Mouse (Mus musculus) hindbrain, embryonic 13.5 days (tissue): Measurements from ENCODE around the gene Kdm1a. TPM values are rescaled to one million over a fixed set of nuclear protein-coding genes. Genes with fewer than 3 reads are reported as not detected.
A peak's percentile ranks its signal among the peaks of the same experiment; 100 is the strongest.

ENCODE experiments used
- ATAC-seq: fragments of 200-750 bp; cut with Nextera tagmentation; 2 replicates; pipeline ENCODE4 v1.8.0; 2017; ENCODE audit warnings: moderate TSS enrichment; ENCODE audit not compliant: low FRiP score
- H3K27ac ChIP-seq: fragments of 300-500 bp; sonication (generic); 2 replicates; pipeline ENCODE4 v1.5.1; 2015; ENCODE audit warnings: inconsistent platforms, mild to moderate bottlenecking, moderate library complexity
- H3K27me3 ChIP-seq: fragments of 300-500 bp; sonication (generic); 2 replicates; pipeline ENCODE4 v1.6.1; 2015; ENCODE audit warnings: mild to moderate bottlenecking, inconsistent platforms
- H3K36me3 ChIP-seq: fragments of 300-500 bp; sonication (generic); 2 replicates; pipeline ENCODE4 v1.6.1; 2015; ENCODE audit warnings: mild to moderate bottlenecking, inconsistent platforms
- H3K4me1 ChIP-seq: fragments of 300-500 bp; sonication (generic); replicated peaks from 2 replicates; pipeline ENCODE4 v1.6.1; 2015; ENCODE audit warnings: inconsistent platforms
- H3K4me2 ChIP-seq: fragments of 300-500 bp; sonication (generic); 2 replicates; pipeline ENCODE4 v1.6.1; 2015; ENCODE audit warnings: inconsistent platforms, mild to moderate bottlenecking, moderate library complexity
- H3K4me3 ChIP-seq: fragments of 300-500 bp; sonication (generic); 2 replicates; pipeline ENCODE4 v1.5.1; 2015; ENCODE audit warnings: mild to moderate bottlenecking, inconsistent platforms
- H3K9ac ChIP-seq: fragments of 300-500 bp; sonication (generic); 2 replicates; pipeline ENCODE4 v1.6.1; 2015; ENCODE audit warnings: mild to moderate bottlenecking, inconsistent platforms
- H3K9me3 ChIP-seq: fragments of 300-500 bp; sonication (generic); 2 replicates; pipeline ENCODE4 v1.6.1; 2016; ENCODE audit warnings: inconsistent platforms
- WGBS: fragments of 180-500 bp; shearing (Covaris S2); methylation state at CpG from one replicate; pipeline ENCODE4 v1.1.7; 2015; 5-methylcytosine and 5-hydroxymethylcytosine counted together
- polyA plus RNA-seq: library from polyadenylated mRNA; unstranded; fragments of >200 nt; fragmentation: Nextera tagmentation; extraction: Ambion mirVana; gene quantifications from 2 replicates; pipeline ENCODE4 v1.2.1, GENCODE M21; 2015

Gene Kdm1a
- polyA plus RNA-seq, 1 experiment from 2014 or later, result 80.8 TPM

- 98% methylated on average over 3 of the region's 3 CpGs for WGBS
- Histone ChIP-seq H3K27me3 (no peaks in the 10 kb centered on the region), H3K36me3 (no peaks in the 10 kb centered on the region), H3K4me3 (peak overlapping the region; percentile 97), H3K9ac (no peak overlapping the region), H3K4me2 (peak overlapping the region; percentile 76), H3K4me1 (peaks cover 41% of the 10 kb centered on the region), H3K27ac (no peak overlapping the region), H3K9me3 (no peaks in the 10 kb centered on the region)
- no peak for ATAC-seq
These were observed 2.7 kb downstream of the Kdm1a start for GRCm38 (mm10) chr4:136599869-136600268.

- H3K4me2 ChIP-seq, result no peak overlapping the region
- 94% methylated on average over 7 of the region's 7 CpGs for WGBS
- H3K4me3 ChIP-seq, result no peak overlapping the region
- no peaks in the 10 kb centered on the region for H3K27me3 ChIP-seq
- H3K4me1 ChIP-seq, result peaks cover 56% of the 10 kb centered on the region
- no peak overlapping the region for H3K9ac ChIP-seq
- ATAC-seq, result no peak
- no peak overlapping the region for H3K27ac ChIP-seq
- H3K36me3 ChIP-seq, result no peaks in the 10 kb centered on the region
- H3K9me3 ChIP-seq, result no peaks in the 10 kb centered on the region
These were observed 4.2 kb downstream of the Kdm1a start for GRCm38 (mm10) chr4:136598268-136598876.

- 87% methylated on average over 6 of the region's 6 CpGs for WGBS
- no peaks in the 10 kb centered on the region for H3K9me3 ChIP-seq
- no peak overlapping the region for H3K4me2 ChIP-seq
- no peak for ATAC-seq
- no peak overlapping the region for H3K27ac ChIP-seq
- H3K4me3 ChIP-seq, result no peak overlapping the region
- peaks cover 7% of the 10 kb centered on the region for H3K36me3 ChIP-seq
- H3K4me1 ChIP-seq, result peaks cover 56% of the 10 kb centered on the region
- no peaks in the 10 kb centered on the region for H3K27me3 ChIP-seq
- no peak overlapping the region for H3K9ac ChIP-seq
These were observed 7.3 kb downstream of the Kdm1a start for GRCm38 (mm10) chr4:136595221-136595620.

GRCm38 (mm10) chr4:136594006-136594405 is 8.5 kb downstream of the Kdm1a start:
- H3K4me3 ChIP-seq, result no peak overlapping the region
- H3K27me3 ChIP-seq, result no peaks in the 10 kb centered on the region
- H3K4me1 ChIP-seq, result peaks cover 55% of the 10 kb centered on the region
- peaks cover 12% of the 10 kb centered on the region for H3K36me3 ChIP-seq
- no peak overlapping the region for H3K27ac ChIP-seq
- no peak overlapping the region for H3K9ac ChIP-seq
- ATAC-seq, result no peak
- no peaks in the 10 kb centered on the region for H3K9me3 ChIP-seq
- WGBS, result 83% methylated on average over 2 of the region's 2 CpGs
- no peak overlapping the region for H3K4me2 ChIP-seq

GRCm38 (mm10) chr4:136592111-136592510 is 10.4 kb downstream of the Kdm1a start:
- no peaks in the 10 kb centered on the region for H3K27me3 ChIP-seq
- H3K4me2 ChIP-seq, result no peak overlapping the region
- peaks cover 12% of the 10 kb centered on the region for H3K36me3 ChIP-seq
- no peak overlapping the region for H3K4me3 ChIP-seq
- no peak for ATAC-seq
- H3K9me3 ChIP-seq, result no peaks in the 10 kb centered on the region
- 70% methylated on average over 4 of the region's 4 CpGs for WGBS
- H3K27ac ChIP-seq, result no peak overlapping the region
- no peak overlapping the region for H3K9ac ChIP-seq
- H3K4me1 ChIP-seq, result peaks cover 55% of the 10 kb centered on the region

- H3K9ac ChIP-seq, result no peak overlapping the region
- peaks cover 38% of the 10 kb centered on the region for H3K4me1 ChIP-seq
- WGBS, result 92% methylated on average over 4 of the region's 4 CpGs
- no peak overlapping the region for H3K4me3 ChIP-seq
- no peaks in the 10 kb centered on the region for H3K27me3 ChIP-seq
- no peaks in the 10 kb centered on the region for H3K9me3 ChIP-seq
- ATAC-seq, result no peak
- H3K36me3 ChIP-seq, result peaks cover 12% of the 10 kb centered on the region
- H3K4me2 ChIP-seq, result no peak overlapping the region
- H3K27ac ChIP-seq, result no peak overlapping the region
These were observed 14.5 kb downstream of the Kdm1a start for GRCm38 (mm10) chr4:136588003-136588402.

- WGBS, result 93% methylated on average over 4 of the region's 4 CpGs
These were observed 15.2 kb downstream of the Kdm1a start for GRCm38 (mm10) chr4:136587221-136587827.

GRCm38 (mm10) chr4:136581885-136582284 is 20.6 kb downstream of the Kdm1a start:
- no peaks in the 10 kb centered on the region for H3K36me3 ChIP-seq
- H3K4me3 ChIP-seq, result no peak overlapping the region
- 93% methylated on average over 3 of the region's 3 CpGs for WGBS
- no peak overlapping the region for H3K9ac ChIP-seq
- no peak for ATAC-seq
- H3K4me1 ChIP-seq, result peaks cover 29% of the 10 kb centered on the region
- no peak overlapping the region for H3K4me2 ChIP-seq
- no peak overlapping the region for H3K27ac ChIP-seq
- H3K27me3 ChIP-seq, result no peaks in the 10 kb centered on the region
- H3K9me3 ChIP-seq, result no peaks in the 10 kb centered on the region

More at GRCm38 (mm10) chr4:136587221-136587827, 15.2 kb downstream of the Kdm1a start:
- no peak overlapping the region for H3K9ac ChIP-seq
- no peak overlapping the region for H3K4me3 ChIP-seq
- no peak overlapping the region; the same call in 1 of the 2 replicates for H3K27ac ChIP-seq
- H3K4me1 ChIP-seq, result peaks cover 41% of the 10 kb centered on the region
- no peak overlapping the region for H3K4me2 ChIP-seq
- H3K9me3 ChIP-seq, result no peaks in the 10 kb centered on the region
- ATAC-seq, result no peak
- H3K36me3 ChIP-seq, result peaks cover 12% of the 10 kb centered on the region
- no peaks in the 10 kb centered on the region for H3K27me3 ChIP-seq

GRCm38 (mm10) chr4:136569998-136570397 is 32.5 kb downstream of the Kdm1a start:
- no peak overlapping the region for H3K27ac ChIP-seq
- H3K36me3 ChIP-seq, result peaks cover 69% of the 10 kb centered on the region
- no peak for ATAC-seq

GRCm38 (mm10) chr4:136568629-136569028 is 33.9 kb downstream of the Kdm1a start:
- H3K36me3 ChIP-seq, result peaks cover 76% of the 10 kb centered on the region
- no peaks in the 10 kb centered on the region for H3K9me3 ChIP-seq
- no peak for ATAC-seq
- H3K9ac ChIP-seq, result no peak overlapping the region
- H3K27me3 ChIP-seq, result no peaks in the 10 kb centered on the region
- no peak overlapping the region for H3K4me2 ChIP-seq
- 81% methylated on average over 3 of the region's 3 CpGs for WGBS
- H3K27ac ChIP-seq, result no peak overlapping the region
- H3K4me1 ChIP-seq, result no peaks in the 10 kb centered on the region
- no peak overlapping the region for H3K4me3 ChIP-seq

More at GRCm38 (mm10) chr4:136569998-136570397, 32.5 kb downstream of the Kdm1a start:
- H3K4me2 ChIP-seq, result no peak overlapping the region
- H3K4me3 ChIP-seq, result no peak overlapping the region
- H3K27me3 ChIP-seq, result no peaks in the 10 kb centered on the region
- no peak overlapping the region for H3K9ac ChIP-seq
- H3K4me1 ChIP-seq, result no peaks in the 10 kb centered on the region
- no peaks in the 10 kb centered on the region for H3K9me3 ChIP-seq

GRCm38 (mm10) chr4:136562755-136563154 is 39.8 kb downstream of the Kdm1a start:
- no peak for ATAC-seq
- peaks cover 86% of the 10 kb centered on the region for H3K36me3 ChIP-seq
- H3K9ac ChIP-seq, result no peak overlapping the region
- WGBS, result 91% methylated on average over 6 of the region's 6 CpGs
- no peaks in the 10 kb centered on the region for H3K4me1 ChIP-seq
- no peaks in the 10 kb centered on the region for H3K27me3 ChIP-seq
- no peak overlapping the region for H3K4me3 ChIP-seq
- no peaks in the 10 kb centered on the region for H3K9me3 ChIP-seq
- no peak overlapping the region for H3K4me2 ChIP-seq
- no peak overlapping the region for H3K27ac ChIP-seq

- no peak overlapping the region for H3K27ac ChIP-seq
- 90% methylated on average over 8 of the region's 8 CpGs for WGBS
- no peak for ATAC-seq
- H3K27me3 ChIP-seq, result no peaks in the 10 kb centered on the region
- no peak overlapping the region for H3K9ac ChIP-seq
- no peak overlapping the region for H3K4me2 ChIP-seq
- H3K4me3 ChIP-seq, result no peak overlapping the region
- no peaks in the 10 kb centered on the region for H3K4me1 ChIP-seq
- no peaks in the 10 kb centered on the region for H3K9me3 ChIP-seq
- H3K36me3 ChIP-seq, result peaks cover 87% of the 10 kb centered on the region
These were observed 42.1 kb downstream of the Kdm1a start for GRCm38 (mm10) chr4:136560270-136560991.
